Mouse (Mus musculus): ENCODE measurements around the gene Acaca. TPM values are rescaled to one million over a fixed set of nuclear protein-coding genes. Genes with fewer than 3 reads are reported as not detected.

The Acaca gene
- polyA plus RNA-seq, 1 experiment, result 0.41 TPM

GRCm38 (mm10) chr11:84252425-84252824 lies 123.0 kb downstream of the Acaca start:
- TF ChIP-seq TAL1 (IDR thresholded peaks at IDR 0.05; ENCODE audit: low read length) (no peak), GATA1 (IDR thresholded peaks at IDR 0.05; ENCODE audit: low read length) (no peak)
- no peaks in the 10 kb centered on the region for H3K4me1 ChIP-seq (ENCODE audit: control insufficient read depth)
- H3K36me3 ChIP-seq (ENCODE audit: control insufficient read depth), result peaks cover 39% of the 10 kb centered on the region
- H3K27me3 ChIP-seq (ENCODE audit: control insufficient read depth), result no peaks in the 10 kb centered on the region
- no peaks in the 10 kb centered on the region for H3K9me3 ChIP-seq (ENCODE audit: control insufficient read depth, low read length)
- no peak overlapping the region for H3K4me3 ChIP-seq (replicated peaks)

GRCm38 (mm10) chr11:84255879-84256278 lies 126.4 kb downstream of the Acaca start:
- H3K27me3 ChIP-seq (ENCODE audit: control insufficient read depth), result no peaks in the 10 kb centered on the region
- no peaks in the 10 kb centered on the region for H3K9me3 ChIP-seq (ENCODE audit: control insufficient read depth, low read length)
- no peak overlapping the region for H3K4me3 ChIP-seq (replicated peaks)
- peaks cover 4% of the 10 kb centered on the region for H3K4me1 ChIP-seq (ENCODE audit: control insufficient read depth)
- TF ChIP-seq GATA1 (IDR thresholded peaks at IDR 0.05; ENCODE audit: low read length) (no peak), TAL1 (IDR thresholded peaks at IDR 0.05; ENCODE audit: low read length) (no peak)
- peaks cover 49% of the 10 kb centered on the region for H3K36me3 ChIP-seq (ENCODE audit: control insufficient read depth)

DNA sequence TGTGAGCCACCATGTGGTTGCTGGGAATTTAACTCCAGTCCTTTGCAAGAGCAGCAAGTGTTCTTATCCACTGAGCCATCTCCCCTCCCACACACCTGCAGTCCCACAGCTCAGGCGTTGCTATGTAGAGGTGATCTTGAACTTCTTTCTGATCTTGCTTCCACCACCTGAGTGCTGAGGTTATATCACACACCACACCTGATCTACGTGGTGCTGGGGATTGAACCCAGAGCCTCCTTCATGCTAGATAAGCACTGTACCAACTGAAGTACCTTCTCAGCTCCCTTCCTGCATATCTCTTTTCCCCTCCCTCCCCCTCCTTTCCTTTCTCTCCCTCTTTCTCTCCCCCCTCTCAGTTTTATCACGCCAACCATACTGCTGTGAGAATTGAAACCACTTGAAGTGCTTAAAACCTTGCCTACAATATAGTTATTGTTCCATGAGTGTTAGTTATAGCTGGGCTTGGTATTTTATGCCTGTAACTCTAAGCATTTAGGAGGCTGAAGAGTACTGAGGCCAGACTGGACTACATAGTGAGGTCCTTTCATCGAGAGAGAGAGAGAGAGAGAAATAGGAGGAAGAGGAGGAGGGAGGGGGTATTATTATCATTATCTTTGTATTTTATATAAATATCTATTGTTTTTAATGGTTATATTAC lies 128.7 kb downstream of the Acaca start:
- TF ChIP-seq TAL1 (IDR thresholded peaks at IDR 0.05; ENCODE audit: low read length) (no peak), GATA1 (IDR thresholded peaks at IDR 0.05; ENCODE audit: low read length) (no peak)
- Histone ChIP-seq H3K27me3 (ENCODE audit: control insufficient read depth) (no peaks in the 10 kb centered on the region), H3K4me3 (replicated peaks) (no peak overlapping the region), H3K4me1 (ENCODE audit: control insufficient read depth) (peaks cover 4% of the 10 kb centered on the region), H3K36me3 (ENCODE audit: control insufficient read depth) (peaks cover 53% of the 10 kb centered on the region), H3K9me3 (ENCODE audit: control insufficient read depth, low read length) (no peaks in the 10 kb centered on the region)

- Histone ChIP-seq H3K36me3 (ENCODE audit: control insufficient read depth) (peaks cover 67% of the 10 kb centered on the region), H3K9me3 (ENCODE audit: control insufficient read depth, low read length) (no peaks in the 10 kb centered on the region), H3K4me1 (ENCODE audit: control insufficient read depth) (no peaks in the 10 kb centered on the region), H3K27me3 (ENCODE audit: control insufficient read depth) (no peaks in the 10 kb centered on the region), H3K4me3 (replicated peaks) (no peak overlapping the region)
- TF ChIP-seq TAL1 (IDR thresholded peaks at IDR 0.05; ENCODE audit: low read length) (no peak), GATA1 (IDR thresholded peaks at IDR 0.05; ENCODE audit: low read length) (no peak)
These were observed 135.0 kb downstream of the Acaca start for GRCm38 (mm10) chr11:84264490-84264889.

- Histone ChIP-seq H3K9me3 (ENCODE audit: control insufficient read depth, low read length) (no peaks in the 10 kb centered on the region), H3K27me3 (ENCODE audit: control insufficient read depth) (no peaks in the 10 kb centered on the region), H3K36me3 (ENCODE audit: control insufficient read depth) (peaks cover 59% of the 10 kb centered on the region), H3K4me1 (ENCODE audit: control insufficient read depth) (no peaks in the 10 kb centered on the region), H3K4me3 (replicated peaks) (no peak overlapping the region)
- TF ChIP-seq GATA1 (IDR thresholded peaks at IDR 0.05; ENCODE audit: low read length) (no peak), TAL1 (IDR thresholded peaks at IDR 0.05; ENCODE audit: low read length) (no peak)
These were observed 138.6 kb downstream of the Acaca start for GRCm38 (mm10) chr11:84268068-84268467.

DNA sequence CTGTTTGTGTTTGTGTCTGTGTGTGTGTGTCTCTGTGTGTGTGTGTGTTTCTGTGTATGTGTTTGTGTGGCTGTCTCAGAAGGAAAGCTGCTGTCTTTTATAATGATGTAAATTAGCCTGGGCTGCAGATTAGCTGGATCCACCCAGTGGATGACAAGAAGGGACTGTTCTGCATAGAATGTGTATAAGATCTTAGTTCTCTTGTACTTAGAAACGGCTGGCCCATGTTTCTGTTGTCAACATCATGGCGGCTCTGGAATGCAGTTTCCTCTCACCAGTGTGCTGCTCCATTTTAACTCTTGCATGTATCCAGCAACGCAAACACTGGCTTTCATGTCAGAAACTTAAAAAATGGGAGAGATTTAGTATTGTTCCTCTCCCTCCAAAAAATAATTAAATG lies 141.0 kb downstream of the Acaca start:
- no peaks in the 10 kb centered on the region for H3K4me1 ChIP-seq (ENCODE audit: control insufficient read depth)
- H3K27me3 ChIP-seq (ENCODE audit: control insufficient read depth), result no peaks in the 10 kb centered on the region
- TF ChIP-seq TAL1 (IDR thresholded peaks at IDR 0.05; ENCODE audit: low read length), result no peak
- TF ChIP-seq GATA1 (IDR thresholded peaks at IDR 0.05; ENCODE audit: low read length), result no peak
- H3K4me3 ChIP-seq (replicated peaks), result no peak overlapping the region
- H3K9me3 ChIP-seq (ENCODE audit: control insufficient read depth, low read length), result no peaks in the 10 kb centered on the region
- H3K36me3 ChIP-seq (ENCODE audit: control insufficient read depth), result peaks cover 45% of the 10 kb centered on the region

DNA sequence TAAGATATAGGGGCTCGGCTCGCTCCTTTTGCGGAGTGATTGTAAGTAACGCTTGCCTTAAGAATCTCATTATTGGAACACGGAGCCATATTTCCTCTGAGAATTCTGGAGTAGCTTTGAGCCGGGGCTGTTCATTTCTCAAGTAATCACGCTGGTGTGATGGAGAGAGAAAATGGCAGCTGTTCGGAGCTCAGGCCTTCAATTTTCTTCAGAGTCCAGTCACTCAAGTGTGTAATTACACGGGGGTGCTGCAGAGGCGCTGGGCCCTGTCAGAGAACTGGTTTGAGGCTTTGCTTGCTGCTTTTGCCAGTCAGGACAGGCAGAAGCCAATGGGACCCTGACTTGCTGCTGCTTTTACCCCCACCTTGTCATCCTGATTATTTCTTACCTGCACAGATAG lies 142.5 kb downstream of the Acaca start:
- Histone ChIP-seq H3K9me3 (ENCODE audit: control insufficient read depth, low read length) (no peaks in the 10 kb centered on the region), H3K36me3 (ENCODE audit: control insufficient read depth) (peaks cover 46% of the 10 kb centered on the region), H3K27me3 (ENCODE audit: control insufficient read depth) (no peaks in the 10 kb centered on the region), H3K4me1 (ENCODE audit: control insufficient read depth) (no peaks in the 10 kb centered on the region), H3K4me3 (replicated peaks) (no peak overlapping the region)
- TF ChIP-seq TAL1 (IDR thresholded peaks at IDR 0.05; ENCODE audit: low read length) (no peak), GATA1 (IDR thresholded peaks at IDR 0.05; ENCODE audit: low read length) (no peak)

GRCm38 (mm10) chr11:84272574-84272973 lies 143.1 kb downstream of the Acaca start:
- TF ChIP-seq TAL1 (IDR thresholded peaks at IDR 0.05; ENCODE audit: low read length) (no peak), GATA1 (IDR thresholded peaks at IDR 0.05; ENCODE audit: low read length) (no peak)
- H3K36me3 ChIP-seq (ENCODE audit: control insufficient read depth), result peaks cover 49% of the 10 kb centered on the region
- no peaks in the 10 kb centered on the region for H3K9me3 ChIP-seq (ENCODE audit: control insufficient read depth, low read length)
- no peak overlapping the region for H3K4me3 ChIP-seq (replicated peaks)
- no peaks in the 10 kb centered on the region for H3K4me1 ChIP-seq (ENCODE audit: control insufficient read depth)
- H3K27me3 ChIP-seq (ENCODE audit: control insufficient read depth), result no peaks in the 10 kb centered on the region

DNA sequence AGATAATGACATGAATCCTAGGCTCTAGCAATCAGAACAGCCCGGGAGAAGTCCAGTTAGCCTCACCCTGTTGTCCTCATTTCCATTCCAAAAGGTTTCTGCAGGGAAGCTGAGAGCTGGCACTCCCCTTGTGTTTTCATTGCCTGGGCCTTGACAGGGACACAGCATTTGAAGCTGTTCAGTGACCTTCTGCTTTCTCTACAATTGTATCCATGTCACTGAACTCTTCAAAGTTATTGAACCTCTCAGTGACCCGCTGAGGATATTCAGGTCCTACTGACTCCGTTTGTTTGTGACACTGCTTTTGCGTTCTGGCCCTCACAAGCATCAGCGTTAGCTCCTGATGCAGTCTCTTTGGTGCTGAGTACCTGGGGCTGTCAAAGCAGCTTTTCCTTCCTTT lies 147.5 kb downstream of the Acaca start:
- Histone ChIP-seq H3K27me3 (ENCODE audit: control insufficient read depth) (no peaks in the 10 kb centered on the region), H3K36me3 (ENCODE audit: control insufficient read depth) (peaks cover 53% of the 10 kb centered on the region), H3K4me1 (ENCODE audit: control insufficient read depth) (no peaks in the 10 kb centered on the region), H3K4me3 (replicated peaks) (no peak overlapping the region), H3K9me3 (ENCODE audit: control insufficient read depth, low read length) (no peaks in the 10 kb centered on the region)
- no peak for TF ChIP-seq GATA1 (IDR thresholded peaks at IDR 0.05; ENCODE audit: low read length)
- no peak for TF ChIP-seq TAL1 (IDR thresholded peaks at IDR 0.05; ENCODE audit: low read length)

GRCm38 (mm10) chr11:84281280-84281679 lies 151.8 kb downstream of the Acaca start:
- peaks cover 42% of the 10 kb centered on the region for H3K36me3 ChIP-seq (ENCODE audit: control insufficient read depth)
- no peaks in the 10 kb centered on the region for H3K27me3 ChIP-seq (ENCODE audit: control insufficient read depth)
- H3K9me3 ChIP-seq (ENCODE audit: control insufficient read depth, low read length), result no peaks in the 10 kb centered on the region
- TF ChIP-seq TAL1 (IDR thresholded peaks at IDR 0.05; ENCODE audit: low read length), result no peak
- no peak for TF ChIP-seq GATA1 (IDR thresholded peaks at IDR 0.05; ENCODE audit: low read length)
- H3K4me1 ChIP-seq (ENCODE audit: control insufficient read depth), result no peaks in the 10 kb centered on the region
- H3K4me3 ChIP-seq (replicated peaks), result no peak overlapping the region

Measured in erythroblast, embryonic 14.5 days (primary cell).